Mouse (Mus musculus): ENCODE results near the gene Gm11563.
"Not testable (repeated sequence)": the region's sequence is repeated elsewhere in the genome, so short reads cannot be mapped to it uniquely, and the experiment has no call there.

Gm11563 gene

DNA sequence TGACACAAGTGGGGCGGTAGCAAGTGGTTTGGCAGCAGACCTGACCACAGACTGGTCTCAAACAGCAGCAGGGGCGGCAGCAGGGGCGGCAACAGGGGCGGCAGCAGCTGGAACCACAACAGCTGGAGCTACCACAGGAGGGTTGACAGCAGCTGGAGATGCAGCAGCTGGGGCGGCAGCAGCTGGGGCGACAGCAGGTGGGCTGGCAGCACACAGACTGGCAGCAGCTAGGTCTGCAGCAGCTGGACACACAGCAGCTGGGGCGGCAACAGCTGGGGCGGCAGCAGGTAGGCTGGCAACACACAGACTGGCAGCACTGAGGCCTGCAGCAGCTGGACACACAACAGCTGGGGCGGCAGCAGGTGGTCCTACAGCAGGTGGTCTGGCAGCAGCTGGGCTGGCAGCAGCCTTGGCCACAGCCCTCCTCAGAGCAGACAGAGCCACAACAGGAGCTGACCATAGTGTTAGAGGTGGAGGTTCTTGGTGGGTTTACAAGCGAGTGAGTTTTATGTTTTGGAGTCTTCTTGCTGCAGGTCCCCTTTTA lies at the start of gene Gm11563:
Gene Gm11563, minus strand, starts transcription at position 494 of the 544 bp plus-strand sequence.
- DNase-seq (ENCODE audit: low spot score in 2 of 2), result not testable (repeated sequence)

- DNase-seq (ENCODE audit: low spot score in 2 of 2), result no peak
Observed at GRCm38 (mm10) chr11:99690463-99690862, 31.7 kb upstream of the Gm11563 start, which contains the start of gene Gm14190. TSS of gene Gm14190 (minus strand) at chr11:99690740.

DNA sequence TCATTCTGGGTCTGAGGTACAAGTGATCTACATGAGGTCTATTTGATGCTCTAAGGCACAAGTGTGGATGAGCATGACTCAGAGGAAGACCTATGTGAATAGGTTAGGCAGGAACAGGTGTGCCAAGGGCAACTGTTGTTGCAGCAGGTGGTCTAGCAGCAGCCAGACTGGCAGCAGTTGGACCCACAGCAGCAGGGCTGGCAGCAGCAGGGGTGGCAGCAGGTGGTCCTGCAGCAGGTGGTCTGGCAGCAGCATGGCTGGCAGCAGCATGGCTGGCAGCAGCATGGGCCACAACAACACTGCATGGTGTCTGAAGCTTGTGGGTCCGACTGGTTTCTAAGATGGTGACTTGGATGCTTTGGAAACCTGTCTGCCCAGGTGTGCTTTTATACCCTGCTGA lies 26.5 kb upstream of the Gm11563 start:
- DNase-seq (ENCODE audit: low spot score in 2 of 2), result not testable (repeated sequence)

- DNase-seq (ENCODE audit: low spot score in 2 of 2), result no peak
Observed at GRCm38 (mm10) chr11:99683481-99683880, 24.7 kb upstream of the Gm11563 start.

GRCm38 (mm10) chr11:99665860-99666259 lies 7.1 kb upstream of the Gm11563 start, which contains the start of gene Krtap4-6:
TSS of gene Krtap4-6 (minus strand) at chr11:99665960.
- no peak for DNase-seq (ENCODE audit: low spot score in 2 of 2)

- no peak for DNase-seq (ENCODE audit: low spot score in 2 of 2)
Observed at GRCm38 (mm10) chr11:99662802-99663201, 4.0 kb upstream of the Gm11563 start.

DNA sequence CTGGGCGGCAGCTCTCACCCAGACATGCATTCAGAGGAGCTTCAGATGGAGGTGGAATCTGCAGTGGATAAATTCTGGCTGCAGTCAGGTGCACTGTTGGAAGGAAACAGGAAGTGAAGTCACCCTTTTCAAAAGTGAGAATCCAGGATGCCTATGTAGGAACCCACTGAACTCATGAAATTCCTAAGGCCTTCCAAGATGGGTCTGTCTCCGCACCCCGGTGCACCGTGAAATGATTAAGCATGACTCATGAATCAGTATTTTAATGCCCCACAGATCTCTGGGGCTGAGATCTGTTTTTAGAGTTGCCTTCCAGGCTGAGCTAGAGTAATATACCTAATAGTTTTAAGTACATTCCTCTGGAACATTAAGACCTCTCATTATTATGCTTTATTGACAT lies 496 bp upstream of the Gm11563 start:
- no peak for DNase-seq (ENCODE audit: low spot score in 2 of 2)

DNA sequence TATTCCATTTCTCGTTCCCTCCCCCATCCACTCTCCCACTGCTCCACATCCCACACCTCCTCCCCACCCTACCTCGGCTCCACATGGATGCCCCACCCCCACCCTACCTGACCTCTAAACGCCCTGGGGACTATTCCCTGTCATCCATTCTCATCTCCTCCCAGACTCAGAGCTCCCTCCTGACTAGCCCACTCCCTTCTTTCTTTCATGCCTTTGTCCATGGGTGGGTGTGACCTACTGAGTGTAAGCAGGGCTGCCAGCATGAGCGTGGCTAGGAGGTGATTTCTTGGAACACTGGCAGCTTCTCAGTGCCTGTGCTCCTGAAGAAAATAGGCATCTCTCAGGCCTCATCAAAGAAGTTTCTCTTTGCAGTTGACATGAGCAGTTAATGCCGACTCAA lies 1.7 kb downstream of the Gm11563 start:
- no peak for DNase-seq (ENCODE audit: low spot score in 2 of 2)

DNA sequence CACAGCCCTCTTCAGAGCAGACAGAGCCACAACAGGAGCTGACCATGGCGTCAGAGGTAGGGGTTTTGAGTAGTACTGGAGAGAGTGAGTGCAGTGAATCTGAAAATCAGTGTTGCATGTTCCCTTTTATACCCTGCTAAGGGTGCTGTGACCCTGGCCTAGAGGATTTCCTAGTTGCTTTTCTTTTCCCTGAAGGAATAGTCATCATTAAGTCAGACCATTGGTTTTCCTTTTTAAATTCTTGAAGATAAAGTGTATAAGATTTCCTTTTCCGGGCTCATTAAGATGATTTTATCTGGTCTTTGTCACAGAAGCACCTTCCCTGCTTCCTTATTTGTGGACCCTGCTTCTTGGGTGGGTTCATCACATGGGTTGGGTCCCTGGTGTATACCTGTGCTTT lies 8.6 kb downstream of the Gm11563 start, which contains the start of gene Gm11555:
Gene Gm11555, minus strand, starts transcription at position 101 of the 400 bp plus-strand sequence.
- DNase-seq (ENCODE audit: low spot score in 2 of 2), result no peak

GRCm38 (mm10) chr11:99646444-99646843 lies 12.3 kb downstream of the Gm11563 start:
- no peak for DNase-seq (ENCODE audit: low spot score in 2 of 2)

- DNase-seq (ENCODE audit: low spot score in 2 of 2), result no peak
Observed at GRCm38 (mm10) chr11:99644351-99644750, 14.4 kb downstream of the Gm11563 start.

- not testable (repeated sequence) for DNase-seq (ENCODE audit: low spot score in 2 of 2)
Observed at GRCm38 (mm10) chr11:99643635-99644139, 15.1 kb downstream of the Gm11563 start, which contains the start of gene Krtap4-7. TSS of gene Krtap4-7 (minus strand) at chr11:99644089.

GRCm38 (mm10) chr11:99640926-99641325 lies 17.8 kb downstream of the Gm11563 start:
- DNase-seq (ENCODE audit: low spot score in 2 of 2), result no peak

DNA sequence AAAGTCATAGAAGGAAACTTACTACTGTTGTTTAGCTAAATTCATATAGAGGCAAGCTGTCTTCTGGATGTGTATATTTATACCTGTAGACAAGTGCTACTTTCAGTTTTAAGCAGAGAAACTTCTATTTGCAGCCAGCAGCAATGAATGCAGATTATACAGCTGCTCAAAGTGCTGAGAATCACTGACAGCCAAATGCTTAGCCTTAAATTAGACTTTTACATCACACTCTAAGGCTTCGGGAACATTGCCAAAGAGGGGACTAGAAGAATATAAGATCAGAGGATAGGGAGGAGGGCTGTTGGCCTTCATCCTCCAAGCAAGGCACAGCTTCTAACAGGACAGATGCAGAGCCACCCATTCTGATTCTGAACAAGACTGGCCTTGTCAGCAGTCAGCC lies 21.7 kb downstream of the Gm11563 start:
- DNase-seq (ENCODE audit: low spot score in 2 of 2), result no peak

DNA sequence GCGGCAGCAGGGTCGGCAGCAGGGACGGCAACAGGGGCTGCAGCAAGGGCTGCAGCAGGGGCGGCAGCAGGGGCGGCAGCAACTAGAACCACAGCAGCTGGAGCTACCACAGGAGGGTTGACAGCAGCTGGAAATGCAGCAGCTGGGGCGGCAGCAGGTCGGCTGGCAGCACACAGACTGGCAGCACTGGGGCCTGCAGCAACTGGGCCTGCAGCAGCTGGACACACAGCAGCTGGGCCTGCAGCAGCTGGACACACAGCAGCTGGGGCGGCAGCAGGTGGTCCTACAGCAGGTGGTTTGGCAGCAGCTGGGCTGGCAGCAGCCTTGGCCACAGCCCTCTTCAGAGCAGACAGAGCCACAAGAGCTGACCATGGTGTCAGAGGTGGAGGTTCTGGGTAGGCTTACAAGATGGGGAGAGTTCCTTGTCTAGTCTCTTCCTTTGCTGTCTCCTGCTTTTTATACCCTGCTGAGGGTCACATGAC lies 24.1 kb downstream of the Gm11563 start, which contains the start of gene Krtap4-2:
Gene Krtap4-2, minus strand, starts transcription at position 432 of the 482 bp plus-strand sequence.
- DNase-seq (ENCODE audit: low spot score in 2 of 2), result no peak

GRCm38 (mm10) chr11:99633293-99633692 lies 25.5 kb downstream of the Gm11563 start:
- DNase-seq (ENCODE audit: low spot score in 2 of 2), result no peak

- no peak for DNase-seq (ENCODE audit: low spot score in 2 of 2)
Observed at GRCm38 (mm10) chr11:99630890-99631289, 27.9 kb downstream of the Gm11563 start.

DNA sequence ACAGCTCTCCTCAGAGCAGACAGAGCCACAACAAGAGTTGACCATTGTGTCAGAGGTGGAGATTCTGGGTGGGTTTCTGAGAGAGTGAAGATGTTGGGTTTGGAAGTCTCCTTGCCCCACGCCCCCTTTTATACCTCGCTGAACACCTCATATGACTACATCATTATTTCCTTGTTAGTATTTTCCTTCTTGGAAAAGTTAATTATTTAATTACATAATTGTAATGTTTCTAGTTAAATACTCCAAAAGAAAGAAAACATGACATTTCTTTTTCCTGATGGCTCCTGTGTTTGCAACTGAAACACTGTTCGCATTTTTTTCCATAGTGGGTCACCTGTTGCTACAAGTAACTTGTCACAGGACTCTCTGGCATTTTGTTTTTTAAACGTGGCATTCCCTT lies 30.6 kb downstream of the Gm11563 start, which contains the start of gene Krtap4-1:
Gene Krtap4-1, minus strand, starts transcription at position 101 of the 400 bp plus-strand sequence.
- DNase-seq (ENCODE audit: low spot score in 2 of 2), result no peak

DNA sequence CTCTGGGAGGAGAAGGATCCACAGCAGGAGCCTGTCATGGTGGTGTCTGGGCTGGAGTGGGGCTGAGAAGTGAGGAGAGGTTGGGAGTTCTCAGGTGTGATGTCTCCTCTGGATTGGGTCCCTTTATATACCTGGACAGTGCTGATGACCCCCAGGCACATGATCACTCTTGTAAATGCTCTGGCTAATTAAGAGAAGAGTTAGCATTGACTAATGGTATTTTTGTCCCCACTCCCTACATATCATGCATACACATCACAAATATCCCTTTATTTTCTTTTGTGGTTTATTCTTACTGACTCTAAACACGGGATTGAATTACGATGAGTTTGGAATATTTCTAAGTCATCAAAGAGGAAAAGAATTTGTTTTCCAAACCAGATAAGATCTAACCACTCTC lies 38.4 kb downstream of the Gm11563 start, which contains the start of gene Gm11562:
Gene Gm11562, minus strand, starts transcription at position 101 of the 400 bp plus-strand sequence.
- DNase-seq (ENCODE audit: low spot score in 2 of 2), result no peak

GRCm38 (mm10) chr11:99614796-99615363 lies 43.9 kb downstream of the Gm11563 start, which contains the start of gene Krtap2-4:
TSS of gene Krtap2-4 (minus strand) at chr11:99614846.
- DNase-seq (ENCODE audit: low spot score in 2 of 2), result no peak

- DNase-seq (ENCODE audit: low spot score in 2 of 2), result not testable (repeated sequence)
Observed at GRCm38 (mm10) chr11:99610089-99610488, 48.7 kb downstream of the Gm11563 start, which contains the start of gene Gm11937. TSS of gene Gm11937 (minus strand) at chr11:99610189.

DNA sequence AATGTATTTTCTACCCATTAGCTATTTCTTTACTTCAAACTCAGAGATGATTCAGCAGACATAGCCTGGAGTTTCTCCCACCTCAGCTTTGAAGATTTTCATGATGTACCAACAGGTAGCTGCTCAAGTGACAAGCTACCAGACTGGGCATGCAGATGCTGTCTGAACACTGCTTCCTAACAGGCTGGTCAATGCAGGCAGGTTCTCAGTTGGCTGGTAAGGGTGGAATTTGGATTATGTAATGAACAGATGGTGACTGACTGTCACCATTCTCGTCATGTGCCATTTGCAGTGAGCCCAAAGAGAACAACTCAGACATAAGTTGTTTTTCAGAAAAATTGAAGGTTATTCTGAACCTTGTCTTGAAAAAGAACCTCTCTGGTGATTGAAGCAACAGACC lies 49.6 kb downstream of the Gm11563 start:
- DNase-seq (ENCODE audit: low spot score in 2 of 2), result peak; percentile 5 to 10

All from frontal cortex, postnatal 14 days (tissue).